Mouse (Mus musculus): ENCODE measurements at regions not wholly inside any gene's neighbourhood (a gene's known extent, or its start where the extent isn't known, plus 50 kb on each side); places are given as distances from the start of the nearest gene placed in this dataset.
A peak's percentile ranks its signal among the peaks of the same experiment; 100 is the strongest.

- Histone ChIP-seq H3K27ac (ENCODE audit: insufficient read depth, low read length) (no peak overlapping the region), H3K4me1 (ENCODE audit: control insufficient read depth, insufficient read depth, low read length) (no peaks in the 10 kb centered on the region), H3K4me3 (ENCODE audit: insufficient read depth, low read length) (no peak overlapping the region)
- no peak for TF ChIP-seq CTCF (IDR thresholded peaks at IDR 0.05; ENCODE audit: borderline replicate concordance, insufficient read depth, low read length)
Observed at GRCm38 (mm10) chr8:7973791-7974190, 687.3 kb downstream of the Efnb2 start.

GRCm38 (mm10) chr8:7964276-7964675 is 696.8 kb downstream of the Efnb2 start:
- no peak overlapping the region for H3K27ac ChIP-seq (ENCODE audit: insufficient read depth, low read length)
- H3K4me3 ChIP-seq (ENCODE audit: insufficient read depth, low read length) = no peak overlapping the region
- TF ChIP-seq POLR2A (IDR thresholded peaks at IDR 0.05; ENCODE audit: low read depth, low read length) = no peak
- no peak for TF ChIP-seq CTCF (IDR thresholded peaks at IDR 0.05; ENCODE audit: borderline replicate concordance, insufficient read depth, low read length)
- H3K4me1 ChIP-seq (ENCODE audit: control insufficient read depth, insufficient read depth, low read length) = no peaks in the 10 kb centered on the region

GRCm38 (mm10) chr8:7956745-7957144 is 704.3 kb downstream of the Efnb2 start:
- TF ChIP-seq POLR2A (IDR thresholded peaks at IDR 0.05; ENCODE audit: low read depth, low read length) (no peak), CTCF (IDR thresholded peaks at IDR 0.05; ENCODE audit: borderline replicate concordance, insufficient read depth, low read length) (no peak)
- Histone ChIP-seq H3K4me3 (ENCODE audit: insufficient read depth, low read length) (no peak overlapping the region), H3K4me1 (ENCODE audit: control insufficient read depth, insufficient read depth, low read length) (no peaks in the 10 kb centered on the region), H3K27ac (ENCODE audit: insufficient read depth, low read length) (no peak overlapping the region)

GRCm38 (mm10) chr8:7954851-7955250 is 706.2 kb downstream of the Efnb2 start:
- TF ChIP-seq POLR2A (IDR thresholded peaks at IDR 0.05; ENCODE audit: low read depth, low read length) (no peak), CTCF (IDR thresholded peaks at IDR 0.05; ENCODE audit: borderline replicate concordance, insufficient read depth, low read length) (no peak)
- Histone ChIP-seq H3K4me3 (ENCODE audit: insufficient read depth, low read length) (no peak overlapping the region), H3K27ac (ENCODE audit: insufficient read depth, low read length) (no peak overlapping the region), H3K4me1 (ENCODE audit: control insufficient read depth, insufficient read depth, low read length) (no peaks in the 10 kb centered on the region)

GRCm38 (mm10) chr8:7945966-7946775 is 714.9 kb downstream of the Efnb2 start:
- TF ChIP-seq CTCF (IDR thresholded peaks at IDR 0.05; ENCODE audit: borderline replicate concordance, insufficient read depth, low read length) (no peak), POLR2A (IDR thresholded peaks at IDR 0.05; ENCODE audit: low read depth, low read length) (no peak)
- H3K4me3 ChIP-seq (ENCODE audit: insufficient read depth, low read length) = no peak overlapping the region
- 0 out of 2 replicates have a peak, but pooled peaks cover 2% of the 10 kb centered on the region for H3K4me1 ChIP-seq (ENCODE audit: control insufficient read depth, insufficient read depth, low read length)
- H3K27ac ChIP-seq (ENCODE audit: insufficient read depth, low read length) = no peak overlapping the region

GRCm38 (mm10) chr8:7936596-7936995 is 724.4 kb downstream of the Efnb2 start:
- H3K4me3 ChIP-seq (ENCODE audit: insufficient read depth, low read length) = no peak overlapping the region
- no peak overlapping the region for H3K27ac ChIP-seq (ENCODE audit: insufficient read depth, low read length)
- H3K4me1 ChIP-seq (ENCODE audit: control insufficient read depth, insufficient read depth, low read length) = no peaks in the 10 kb centered on the region
- TF ChIP-seq CTCF (IDR thresholded peaks at IDR 0.05; ENCODE audit: borderline replicate concordance, insufficient read depth, low read length) (no peak), POLR2A (IDR thresholded peaks at IDR 0.05; ENCODE audit: low read depth, low read length) (no peak)

- no peak for TF ChIP-seq CTCF (IDR thresholded peaks at IDR 0.05; ENCODE audit: borderline replicate concordance, insufficient read depth, low read length)
- TF ChIP-seq POLR2A (IDR thresholded peaks at IDR 0.05; ENCODE audit: low read depth, low read length) = no peak
- Histone ChIP-seq H3K4me3 (ENCODE audit: insufficient read depth, low read length) (no peak overlapping the region), H3K4me1 (ENCODE audit: control insufficient read depth, insufficient read depth, low read length) (no peaks in the 10 kb centered on the region), H3K27ac (ENCODE audit: insufficient read depth, low read length) (no peak overlapping the region)
Observed at GRCm38 (mm10) chr8:7919416-7919815, 741.6 kb downstream of the Efnb2 start.

GRCm38 (mm10) chr8:7894338-7894737 is 766.7 kb downstream of the Efnb2 start:
- Histone ChIP-seq H3K4me3 (ENCODE audit: insufficient read depth, low read length) (no peak overlapping the region), H3K27ac (ENCODE audit: insufficient read depth, low read length) (0 out of 2 replicates have a peak overlapping the region, but pooled peaks have one; percentile 18), H3K4me1 (ENCODE audit: control insufficient read depth, insufficient read depth, low read length) (peaks cover 3% of the 10 kb centered on the region; the same call in 1 of the 2 replicates)
- TF ChIP-seq POLR2A (IDR thresholded peaks at IDR 0.05; ENCODE audit: low read depth, low read length) (no peak), CTCF (IDR thresholded peaks at IDR 0.05; ENCODE audit: borderline replicate concordance, insufficient read depth, low read length) (no peak)

GRCm38 (mm10) chr8:7853169-7853568 is 807.9 kb downstream of the Efnb2 start:
- Histone ChIP-seq H3K27ac (ENCODE audit: insufficient read depth, low read length) (no peak overlapping the region), H3K4me1 (ENCODE audit: control insufficient read depth, insufficient read depth, low read length) (no peaks in the 10 kb centered on the region), H3K4me3 (ENCODE audit: insufficient read depth, low read length) (no peak overlapping the region)
- TF ChIP-seq POLR2A (IDR thresholded peaks at IDR 0.05; ENCODE audit: low read depth, low read length) (no peak), CTCF (IDR thresholded peaks at IDR 0.05; ENCODE audit: borderline replicate concordance, insufficient read depth, low read length) (no peak)

- TF ChIP-seq POLR2A (IDR thresholded peaks at IDR 0.05; ENCODE audit: low read depth, low read length) = no peak
- no peak for TF ChIP-seq CTCF (IDR thresholded peaks at IDR 0.05; ENCODE audit: borderline replicate concordance, insufficient read depth, low read length)
- Histone ChIP-seq H3K4me1 (ENCODE audit: control insufficient read depth, insufficient read depth, low read length) (no peaks in the 10 kb centered on the region), H3K4me3 (ENCODE audit: insufficient read depth, low read length) (no peak overlapping the region), H3K27ac (ENCODE audit: insufficient read depth, low read length) (no peak overlapping the region)
Observed at GRCm38 (mm10) chr8:7850573-7850972, 810.5 kb downstream of the Efnb2 start.

Measured in embryonic fibroblast, embryonic 13.5 days (primary cell).